Mouse (Mus musculus) myocyte (in vitro differentiated cells): ENCODE measurements at regions not wholly inside any gene's neighbourhood (a gene's known extent, or its start where the extent isn't known, plus 50 kb on each side); places are given as distances from the start of the nearest gene placed in this dataset.

Experiments used
- H3K27me3 ChIP-seq: one replicate; pipeline ENCODE4 v1.6.1; 2011; ENCODE audit not compliant: control insufficient read depth, insufficient read depth, insufficient read length
- H3K36me3 ChIP-seq: one replicate; pipeline ENCODE4 v1.6.1; 2011; ENCODE audit not compliant: control insufficient read depth, insufficient read depth
- H3K4me2 ChIP-seq: one replicate; pipeline ENCODE4 v1.6.1; 2011; ENCODE audit warnings: low read depth, control low read depth
- H3K4me3 ChIP-seq: one replicate; pipeline ENCODE4 v1.5.1; 2011; ENCODE audit warnings: mild to moderate bottlenecking, control low read depth, moderate library complexity
- H3K79me2 ChIP-seq: one replicate; pipeline ENCODE4 v1.6.1; 2011; ENCODE audit not compliant: control insufficient read depth, insufficient read depth
- H3ac ChIP-seq: one replicate; pipeline ENCODE4 v1.6.1; 2011; ENCODE audit not compliant: control insufficient read depth, insufficient read length
- CEBPB ChIP-seq: IDR thresholded peaks from 2 replicates; pipeline ENCODE4 v1.6.1; 2011; ENCODE audit warnings: mild to moderate bottlenecking, moderate library complexity; ENCODE audit not compliant: poor library complexity, insufficient read depth, severe bottlenecking
- E2F4 ChIP-seq: IDR thresholded peaks from one replicate; pipeline ENCODE4 v1.6.1; 2011; ENCODE audit warnings: mild to moderate bottlenecking, control low read depth, moderate library complexity; ENCODE audit not compliant: insufficient read depth
- MAX ChIP-seq: IDR thresholded peaks from one replicate; pipeline ENCODE4 v1.6.1; 2011; ENCODE audit warnings: low read depth, mild to moderate bottlenecking, control low read depth
- MYOD1 ChIP-seq, 3 experiments: IDR thresholded peaks; one replicate each; pipeline ENCODE4 v1.6.1; 2011; ENCODE audit warnings: control low read depth in 2 of 3, low read depth in 2 of 3, mild to moderate bottlenecking in 2 of 3, moderate library complexity in 1 of 3; ENCODE audit not compliant: insufficient read length in 2 of 3, control insufficient read depth in 1 of 3
- MYOG ChIP-seq, 3 experiments: IDR thresholded peaks; one replicate each; pipeline ENCODE4 v1.6.1; 2011; ENCODE audit warnings: control low read depth in 2 of 3, low read depth in 2 of 3, mild to moderate bottlenecking in 2 of 3; ENCODE audit not compliant: insufficient read length in 2 of 3, control insufficient read depth in 1 of 3, insufficient read depth in 1 of 3
- POLR2A ChIP-seq: IDR thresholded peaks from one replicate; pipeline ENCODE4 v1.6.1; 2011; ENCODE audit warnings: low read depth, mild to moderate bottlenecking, control low read depth, moderate library complexity; ENCODE audit not compliant: insufficient read length
- POLR2AphosphoS2 ChIP-seq: IDR thresholded peaks from one replicate; pipeline ENCODE4 v1.6.1; 2011; ENCODE audit warnings: low read depth, control low read depth; ENCODE audit not compliant: insufficient read length
- REST ChIP-seq: IDR thresholded peaks from one replicate; pipeline ENCODE4 v1.6.1; 2011; ENCODE audit warnings: mild to moderate bottlenecking, control low read depth, moderate library complexity; ENCODE audit not compliant: insufficient read depth, insufficient read length
- SRF ChIP-seq: IDR thresholded peaks from one replicate; pipeline ENCODE4 v1.6.1; 2011; ENCODE audit warnings: low read depth; ENCODE audit not compliant: control insufficient read depth, insufficient read length
- TCF12 ChIP-seq: IDR thresholded peaks from one replicate; pipeline ENCODE4 v1.6.1; 2011; ENCODE audit warnings: mild to moderate bottlenecking, control low read depth; ENCODE audit not compliant: poor library complexity, insufficient read depth, severe bottlenecking
- TCF3 ChIP-seq: IDR thresholded peaks from one replicate; pipeline ENCODE4 v1.6.1; 2011; ENCODE audit warnings: low read depth, control low read depth; ENCODE audit not compliant: insufficient read length
- USF1 ChIP-seq: IDR thresholded peaks from one replicate; pipeline ENCODE4 v1.6.1; 2011; ENCODE audit warnings: low read depth, mild to moderate bottlenecking, control low read depth, moderate library complexity

GRCm38 (mm10) chr15:43581246-43581645 is 3447.1 kb downstream of the 9330182O14Rik start:
- Histone ChIP-seq H3K79me2 (no peaks in the 10 kb centered on the region), H3K36me3 (no peaks in the 10 kb centered on the region), H3ac (no peak overlapping the region), H3K4me3 (no peak overlapping the region), H3K27me3 (no peaks in the 10 kb centered on the region), H3K4me2 (peak overlapping the region; percentile 7)
- TF ChIP-seq CEBPB (0 out of 2 replicates have a peak, but pooled peaks have one; percentile 36), SRF (no peak), E2F4 (no peak)

GRCm38 (mm10) chr15:43585751-43586150 is 3451.6 kb downstream of the 9330182O14Rik start:
- H3K27me3 ChIP-seq: no peaks in the 10 kb centered on the region
- H3K4me3 ChIP-seq: no peak overlapping the region
- no peak overlapping the region for H3K4me2 ChIP-seq
- TF ChIP-seq MYOD1 (IDR thresholded peaks at IDR 0.05; ENCODE audit: control insufficient read depth in 1 of 3, insufficient read length in 2 of 3, low read depth in 2 of 3) (no peak), POLR2AphosphoS2 (no peak), USF1 (no peak), TCF12 (no peak), TCF3 (no peak), MYOG (IDR thresholded peaks at IDR 0.05; ENCODE audit: control insufficient read depth in 1 of 3, insufficient read depth in 1 of 3, insufficient read length in 2 of 3, low read depth in 2 of 3) (no peak), REST (no peak), SRF (no peak), E2F4 (no peak), POLR2A (no peak), CEBPB (no peak), MAX (no peak)
- no peaks in the 10 kb centered on the region for H3K36me3 ChIP-seq
- H3ac ChIP-seq: no peak overlapping the region
- H3K79me2 ChIP-seq: no peaks in the 10 kb centered on the region

GRCm38 (mm10) chr15:43588021-43588420 is 3453.9 kb downstream of the 9330182O14Rik start:
- no peak overlapping the region for H3K4me3 ChIP-seq
- H3K4me2 ChIP-seq: no peak overlapping the region
- no peaks in the 10 kb centered on the region for H3K79me2 ChIP-seq
- no peaks in the 10 kb centered on the region for H3K36me3 ChIP-seq
- no peaks in the 10 kb centered on the region for H3K27me3 ChIP-seq
- TF ChIP-seq USF1: no peak
- no peak for TF ChIP-seq MAX
- H3ac ChIP-seq: no peak overlapping the region

GRCm38 (mm10) chr15:43607700-43608099 is 3473.5 kb downstream of the 9330182O14Rik start:
- Histone ChIP-seq H3ac (no peak overlapping the region), H3K36me3 (no peaks in the 10 kb centered on the region), H3K4me2 (no peak overlapping the region), H3K79me2 (no peaks in the 10 kb centered on the region), H3K4me3 (no peak overlapping the region), H3K27me3 (no peaks in the 10 kb centered on the region)
- peak in 1 of 3 experiments; percentile 86 for TF ChIP-seq MYOD1 (IDR thresholded peaks at IDR 0.05; ENCODE audit: control insufficient read depth in 1 of 3, insufficient read length in 2 of 3, low read depth in 2 of 3)
- no peak for TF ChIP-seq CEBPB
- TF ChIP-seq TCF12: peak; percentile 3
- peak in 1 of 3 experiments; percentile 54 for TF ChIP-seq MYOG (IDR thresholded peaks at IDR 0.05; ENCODE audit: control insufficient read depth in 1 of 3, insufficient read depth in 1 of 3, insufficient read length in 2 of 3, low read depth in 2 of 3)

- TF ChIP-seq CEBPB (no peak), TCF3 (no peak), MAX (no peak), MYOD1 (IDR thresholded peaks at IDR 0.05; ENCODE audit: control insufficient read depth in 1 of 3, insufficient read length in 2 of 3, low read depth in 2 of 3) (no peak), POLR2AphosphoS2 (no peak), TCF12 (no peak), POLR2A (no peak), USF1 (no peak), SRF (no peak), E2F4 (no peak), REST (no peak), MYOG (IDR thresholded peaks at IDR 0.05; ENCODE audit: control insufficient read depth in 1 of 3, insufficient read depth in 1 of 3, insufficient read length in 2 of 3, low read depth in 2 of 3) (no peak)
Measured at GRCm38 (mm10) chr15:43609901-43610300, 3475.7 kb downstream of the 9330182O14Rik start.

More at GRCm38 (mm10) chr15:43609901-43610300, 3475.7 kb downstream of the 9330182O14Rik start:
- H3ac ChIP-seq: no peak overlapping the region
- no peaks in the 10 kb centered on the region for H3K27me3 ChIP-seq
- no peak overlapping the region for H3K4me3 ChIP-seq
- H3K79me2 ChIP-seq: no peaks in the 10 kb centered on the region
- no peaks in the 10 kb centered on the region for H3K36me3 ChIP-seq
- no peak overlapping the region for H3K4me2 ChIP-seq
